Mouse (Mus musculus) cortical plate, adult 2 months (tissue): ENCODE results near the gene Add3.

ENCODE experiments used
- CTCF ChIP-seq: fragments of 200-500 bp; IDR thresholded peaks from 2 replicates; pipeline ENCODE4 v1.5.1; 2011; ENCODE audit warnings: mild to moderate bottlenecking, control low read depth, low read length; ENCODE audit not compliant: insufficient read depth; ENCODE audit errors: extremely low read depth
- POLR2A ChIP-seq: fragments of 200-500 bp; IDR thresholded peaks from 2 replicates; pipeline ENCODE4 v1.6.1; 2011; ENCODE audit warnings: mild to moderate bottlenecking, low read length, control low read depth; ENCODE audit not compliant: insufficient read depth; ENCODE audit errors: extremely low read depth

GRCm38 (mm10) chr19:53233586-53233985, 93.3 kb downstream of the Add3 start:
- TF ChIP-seq POLR2A (no peak), CTCF (no peak)
